Mouse (Mus musculus): ENCODE results near the gene Mpp3. TPM values are rescaled to one million over a fixed set of nuclear protein-coding genes. Genes with fewer than 3 reads are reported as not detected.

Mpp3 gene
- polyA plus RNA-seq (2014; fragmentation: Nextera tagmentation; extraction: Ambion mirVana) = 2.6 and 3.2 TPM in 2 replicates

GRCm38 (mm10) chr11:102028087-102028816 lies at the start of gene Mpp3:
Gene Mpp3 (minus strand): TSS chr11:102028461.
- ATAC-seq (replicated peaks; ENCODE audit: low FRiP score) (no peak), DNase-seq (ENCODE audit: low spot score) (no peak)
- Histone ChIP-seq H3K27ac (ENCODE audit: low read depth, low read length) (no peak within 1 kb of the TSS), H3K4me1 (replicated peaks; ENCODE audit: control insufficient read depth, insufficient read depth, low read length) (peaks cover 12% of the 10 kb centered on the region), H3K4me2 (peak within 1 kb of the TSS; percentile 85), H3K4me3 (ENCODE audit: low read depth, low read length) (peak within 1 kb of the TSS; percentile 60), H3K9me3 (ENCODE audit: control insufficient read depth, low read length) (no peaks in the 10 kb centered on the region), H3K9ac (ENCODE audit: low read depth, low read length) (no peak within 1 kb of the TSS), H3K27me3 (replicated peaks; ENCODE audit: control insufficient read depth, insufficient read depth, low read length) (peaks cover 49% of the 10 kb centered on the region), H3K36me3 (ENCODE audit: control insufficient read depth, insufficient read depth, low read length) (no peaks in the 10 kb centered on the region)
- WGBS = 70% methylated on average over 6 of the region's 6 CpGs

- WGBS = 86% methylated on average over 14 of the region's 14 CpGs
- peaks cover 3% of the 10 kb centered on the region; the same call in 1 of the 2 replicates for H3K4me1 ChIP-seq (replicated peaks; ENCODE audit: control insufficient read depth, insufficient read depth, low read length)
- peaks cover 8% of the 10 kb centered on the region; the same call in 1 of the 2 replicates for H3K27me3 ChIP-seq (replicated peaks; ENCODE audit: control insufficient read depth, insufficient read depth, low read length)
- no peaks in the 10 kb centered on the region for H3K9me3 ChIP-seq (ENCODE audit: control insufficient read depth, low read length)
- no peak overlapping the region for H3K27ac ChIP-seq (ENCODE audit: low read depth, low read length)
- no peak for ATAC-seq (replicated peaks; ENCODE audit: low FRiP score)
- DNase-seq (ENCODE audit: low spot score) = no peak
- H3K9ac ChIP-seq (ENCODE audit: low read depth, low read length) = no peak overlapping the region
- H3K4me3 ChIP-seq (ENCODE audit: low read depth, low read length) = no peak overlapping the region
- no peak overlapping the region for H3K4me2 ChIP-seq
- H3K36me3 ChIP-seq (ENCODE audit: control insufficient read depth, insufficient read depth, low read length) = peaks cover 2% of the 10 kb centered on the region; the same call in 1 of the 2 replicates
Observed at GRCm38 (mm10) chr11:102073722-102074121, 45.5 kb upstream of the Mpp3 start.

GRCm38 (mm10) chr11:102072729-102073128 lies 44.5 kb upstream of the Mpp3 start:
- Histone ChIP-seq H3K36me3 (ENCODE audit: control insufficient read depth, insufficient read depth, low read length) (no peaks in the 10 kb centered on the region; the same call in 1 of the 2 replicates), H3K9ac (ENCODE audit: low read depth, low read length) (no peak overlapping the region), H3K4me3 (ENCODE audit: low read depth, low read length) (no peak overlapping the region), H3K4me2 (no peak overlapping the region), H3K27me3 (replicated peaks; ENCODE audit: control insufficient read depth, insufficient read depth, low read length) (peaks cover 8% of the 10 kb centered on the region; the same call in 1 of the 2 replicates), H3K27ac (ENCODE audit: low read depth, low read length) (no peak overlapping the region), H3K4me1 (replicated peaks; ENCODE audit: control insufficient read depth, insufficient read depth, low read length) (peaks cover 3% of the 10 kb centered on the region; the same call in 1 of the 2 replicates), H3K9me3 (ENCODE audit: control insufficient read depth, low read length) (no peaks in the 10 kb centered on the region)
- ATAC-seq (replicated peaks; ENCODE audit: low FRiP score) (no peak), DNase-seq (ENCODE audit: low spot score) (no peak)
- WGBS = 47% methylated on average over 5 of the region's 5 CpGs

- DNase-seq (ENCODE audit: low spot score) (no peak), ATAC-seq (replicated peaks; ENCODE audit: low FRiP score) (no peak)
- Histone ChIP-seq H3K4me1 (replicated peaks; ENCODE audit: control insufficient read depth, insufficient read depth, low read length) (peaks cover 7% of the 10 kb centered on the region), H3K27ac (ENCODE audit: low read depth, low read length) (no peak overlapping the region), H3K9me3 (ENCODE audit: control insufficient read depth, low read length) (no peaks in the 10 kb centered on the region), H3K27me3 (replicated peaks; ENCODE audit: control insufficient read depth, insufficient read depth, low read length) (peaks cover 8% of the 10 kb centered on the region; the same call in 1 of the 2 replicates), H3K9ac (ENCODE audit: low read depth, low read length) (no peak overlapping the region), H3K4me3 (ENCODE audit: low read depth, low read length) (no peak overlapping the region), H3K4me2 (no peak overlapping the region), H3K36me3 (ENCODE audit: control insufficient read depth, insufficient read depth, low read length) (no peaks in the 10 kb centered on the region; the same call in 1 of the 2 replicates)
- 6% methylated on average over 13 of the region's 13 CpGs for WGBS
Observed at GRCm38 (mm10) chr11:102070426-102070825, 42.2 kb upstream of the Mpp3 start.

DNA sequence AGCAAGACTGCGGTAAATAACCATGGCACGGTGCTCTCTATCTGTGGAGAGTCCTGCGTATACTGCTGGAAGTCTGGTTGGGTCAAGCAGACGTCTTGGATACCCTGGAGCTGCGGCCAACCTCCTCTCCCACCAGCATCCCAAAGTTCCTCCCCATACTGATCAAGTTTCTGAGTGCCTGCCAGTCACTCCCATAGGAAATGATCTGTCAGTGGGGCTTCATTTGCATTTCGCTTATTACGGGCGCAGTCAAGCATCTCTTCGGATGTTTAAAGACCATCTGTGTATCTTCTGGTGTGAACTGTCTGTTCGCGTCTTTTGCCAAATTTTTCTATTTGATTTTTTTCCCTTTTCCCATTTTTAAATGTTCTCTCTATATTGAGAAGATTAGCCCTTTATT lies 41.4 kb upstream of the Mpp3 start:
- Histone ChIP-seq H3K4me1 (replicated peaks; ENCODE audit: control insufficient read depth, insufficient read depth, low read length) (peaks cover 7% of the 10 kb centered on the region), H3K9me3 (ENCODE audit: control insufficient read depth, low read length) (no peaks in the 10 kb centered on the region), H3K9ac (ENCODE audit: low read depth, low read length) (no peak overlapping the region), H3K4me2 (no peak overlapping the region), H3K36me3 (ENCODE audit: control insufficient read depth, insufficient read depth, low read length) (no peaks in the 10 kb centered on the region), H3K4me3 (ENCODE audit: low read depth, low read length) (no peak overlapping the region), H3K27ac (ENCODE audit: low read depth, low read length) (no peak overlapping the region), H3K27me3 (replicated peaks; ENCODE audit: control insufficient read depth, insufficient read depth, low read length) (peaks cover 8% of the 10 kb centered on the region; the same call in 1 of the 2 replicates)
- DNase-seq (ENCODE audit: low spot score) = no peak
- WGBS = 55% methylated on average over 11 of the region's 11 CpGs
- no peak for ATAC-seq (replicated peaks; ENCODE audit: low FRiP score)

- WGBS = 29% methylated on average over 2 of the region's 2 CpGs
- DNase-seq (ENCODE audit: low spot score) (no peak), ATAC-seq (replicated peaks; ENCODE audit: low FRiP score) (no peak)
Observed at GRCm38 (mm10) chr11:102068969-102069368, 40.7 kb upstream of the Mpp3 start.

DNA sequence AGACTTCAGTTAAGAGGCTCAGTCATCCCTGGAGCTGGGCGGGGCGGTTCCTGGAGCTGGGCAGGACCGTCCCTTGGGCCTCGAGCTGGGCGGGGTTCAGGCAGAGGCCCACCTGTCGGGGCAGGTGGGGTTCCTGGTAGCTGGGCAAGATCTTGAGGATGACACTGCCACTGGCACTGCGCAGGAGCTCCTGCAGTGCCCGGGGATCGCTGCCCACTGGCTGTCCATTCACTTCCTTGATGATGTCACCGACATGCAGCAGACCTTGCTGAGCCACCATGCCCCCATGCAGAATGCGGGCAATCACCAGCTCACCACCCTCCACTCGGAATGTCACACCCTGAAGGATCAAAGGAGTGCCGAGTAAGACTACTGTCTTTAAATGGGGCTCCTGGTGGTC lies 34.8 kb upstream of the Mpp3 start:
- WGBS = 67% methylated on average over 13 of the region's 13 CpGs
- Histone ChIP-seq H3K36me3 (ENCODE audit: control insufficient read depth, insufficient read depth, low read length) (no peaks in the 10 kb centered on the region), H3K27me3 (replicated peaks; ENCODE audit: control insufficient read depth, insufficient read depth, low read length) (0 out of 2 replicates have a peak, but pooled peaks cover 7% of the 10 kb centered on the region), H3K4me1 (replicated peaks; ENCODE audit: control insufficient read depth, insufficient read depth, low read length) (peaks cover 11% of the 10 kb centered on the region), H3K4me2 (no peak overlapping the region), H3K9me3 (ENCODE audit: control insufficient read depth, low read length) (no peaks in the 10 kb centered on the region), H3K4me3 (ENCODE audit: low read depth, low read length) (no peak overlapping the region), H3K9ac (ENCODE audit: low read depth, low read length) (no peak overlapping the region), H3K27ac (ENCODE audit: low read depth, low read length) (no peak overlapping the region)
- ATAC-seq (replicated peaks; ENCODE audit: low FRiP score) = no peak
- DNase-seq (ENCODE audit: low spot score) = no peak

More at GRCm38 (mm10) chr11:102068969-102069368, 40.7 kb upstream of the Mpp3 start:
- Histone ChIP-seq H3K27ac (ENCODE audit: low read depth, low read length) (no peak overlapping the region), H3K9ac (ENCODE audit: low read depth, low read length) (no peak overlapping the region), H3K4me1 (replicated peaks; ENCODE audit: control insufficient read depth, insufficient read depth, low read length) (peaks cover 7% of the 10 kb centered on the region), H3K4me2 (no peak overlapping the region), H3K36me3 (ENCODE audit: control insufficient read depth, insufficient read depth, low read length) (no peaks in the 10 kb centered on the region), H3K4me3 (ENCODE audit: low read depth, low read length) (no peak overlapping the region), H3K27me3 (replicated peaks; ENCODE audit: control insufficient read depth, insufficient read depth, low read length) (peaks cover 8% of the 10 kb centered on the region; the same call in 1 of the 2 replicates), H3K9me3 (ENCODE audit: control insufficient read depth, low read length) (no peaks in the 10 kb centered on the region)

DNA sequence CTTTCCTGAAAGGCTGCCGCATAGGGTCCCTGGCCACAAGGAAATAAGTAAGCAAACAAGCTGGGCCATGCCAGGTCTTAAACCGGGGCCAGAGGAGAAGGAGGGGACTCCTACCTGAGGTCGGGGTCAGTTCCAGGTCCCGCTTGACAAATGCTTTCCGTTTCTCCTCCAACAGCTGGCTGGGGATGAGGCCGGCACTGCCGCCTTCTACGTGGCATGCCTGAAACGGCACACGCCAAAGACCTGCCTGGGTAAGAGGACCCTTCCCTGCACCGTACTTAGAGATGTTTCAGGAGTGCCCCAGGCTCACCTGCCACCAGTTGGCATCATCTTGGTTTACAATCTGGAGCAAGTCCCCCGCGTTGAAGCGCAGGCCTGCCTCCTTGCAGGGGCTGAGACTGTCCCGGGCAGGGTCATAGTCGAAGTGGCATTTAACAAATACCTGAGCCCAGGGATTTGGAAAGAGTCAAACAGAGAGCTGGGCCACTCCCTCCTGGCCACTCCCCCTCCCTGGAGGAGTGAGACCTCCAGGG lies 33.7 kb upstream of the Mpp3 start:
- ATAC-seq (replicated peaks; ENCODE audit: low FRiP score) (no peak), DNase-seq (ENCODE audit: low spot score) (no peak)
- no peaks in the 10 kb centered on the region for H3K36me3 ChIP-seq (ENCODE audit: control insufficient read depth, insufficient read depth, low read length)
- H3K4me2 ChIP-seq = peak overlapping the region; percentile 78
- no peak overlapping the region for H3K4me3 ChIP-seq (ENCODE audit: low read depth, low read length)
- no peak overlapping the region for H3K27ac ChIP-seq (ENCODE audit: low read depth, low read length)
- WGBS = 33% methylated on average over 16 of the region's 16 CpGs
- 0 out of 2 replicates have a peak, but pooled peaks cover 8% of the 10 kb centered on the region for H3K27me3 ChIP-seq (replicated peaks; ENCODE audit: control insufficient read depth, insufficient read depth, low read length)
- no peak overlapping the region for H3K9ac ChIP-seq (ENCODE audit: low read depth, low read length)
- H3K4me1 ChIP-seq (replicated peaks; ENCODE audit: control insufficient read depth, insufficient read depth, low read length) = peaks cover 6% of the 10 kb centered on the region; the same call in 1 of the 2 replicates
- H3K9me3 ChIP-seq (ENCODE audit: control insufficient read depth, low read length) = no peaks in the 10 kb centered on the region

Data from liver, embryonic 11.5 days (tissue).